Mouse (Mus musculus) MEL (cell line): ENCODE results near the gene Slc25a26. TPM values are rescaled to one million over a fixed set of nuclear protein-coding genes. Genes with fewer than 3 reads are reported as not detected.

Experiments
- DNase-seq: peaks from one replicate; pipeline ENCODE4 v3.0.0; 2011; ENCODE audit warnings: low read depth, low spot score
- H3K27ac ChIP-seq: 2 replicates; pipeline ENCODE4 v1.5.1; 2012; ENCODE audit warnings: low read depth, mild to moderate bottlenecking, control low read depth, low read length, moderate library complexity; ENCODE audit not compliant: control insufficient read depth
- H3K27me3 ChIP-seq, 2 experiments: fragments of 150-350 bp in 1 of 2; sonication (generic) in 1 of 2; 2 replicates each; pipeline ENCODE4 v1.6.1; 2012; ENCODE audit warnings: low read length in 2 of 2, mild to moderate bottlenecking in 2 of 2, improper control_type of control experiment in 1 of 2, moderate library complexity in 1 of 2; ENCODE audit not compliant: insufficient read depth in 2 of 2, control insufficient read depth in 1 of 2
- H3K36me3 ChIP-seq, 2 experiments: 2 replicates each; pipeline ENCODE4 v1.6.1; 2012 to 2014; ENCODE audit warnings: low read length in 2 of 2, improper control_type of control experiment in 1 of 2, inconsistent platforms in 1 of 2, mild to moderate bottlenecking in 1 of 2; ENCODE audit not compliant: insufficient read depth in 2 of 2, control insufficient read depth in 1 of 2
- H3K4me1 ChIP-seq, 2 experiments: fragments of 150-350 bp in 1 of 2; sonication (generic) in 1 of 2; 2 replicates each; pipeline ENCODE4 v1.6.1; 2012; ENCODE audit warnings: low read length in 2 of 2, improper control_type of control experiment in 1 of 2, mild to moderate bottlenecking in 1 of 2; ENCODE audit not compliant: insufficient read depth in 2 of 2, control insufficient read depth in 1 of 2
- H3K4me3 ChIP-seq, 2 experiments: fragments of 150-350 bp in 1 of 2; sonication (generic) in 1 of 2; 2 replicates each; pipeline ENCODE4 v1.5.1; 2012; ENCODE audit warnings: low read depth in 2 of 2, low read length in 2 of 2, mild to moderate bottlenecking in 2 of 2, moderate library complexity in 2 of 2, control low read depth in 1 of 2, improper control_type of control experiment in 1 of 2; ENCODE audit not compliant: control insufficient read depth in 1 of 2, insufficient read depth in 1 of 2
- H3K79me2 ChIP-seq: 2 replicates; pipeline ENCODE4 v1.6.1; 2012; ENCODE audit warnings: mild to moderate bottlenecking, low read length, moderate library complexity; ENCODE audit not compliant: control insufficient read depth, poor library complexity, insufficient read depth
- H3K9ac ChIP-seq: 2 replicates; pipeline ENCODE4 v1.6.1; 2012; ENCODE audit warnings: low read depth, mild to moderate bottlenecking, control low read depth, low read length, moderate library complexity; ENCODE audit not compliant: control insufficient read depth, poor library complexity, severe bottlenecking
- H3K9me3 ChIP-seq: fragments of 150-350 bp; sonication (generic); replicated peaks from 2 replicates; pipeline ENCODE4 v1.6.1; 2012; ENCODE audit warnings: mild to moderate bottlenecking, low read length, improper control_type of control experiment, moderate library complexity; ENCODE audit not compliant: insufficient read depth
- CHD2 ChIP-seq: IDR thresholded peaks from 2 replicates; pipeline ENCODE4 v1.6.1; 2011; ENCODE audit warnings: low read length, improper control_type of control experiment
- CTCF ChIP-seq, 3 experiments: IDR thresholded peaks in 2 of 3; conservative IDR thresholded peaks in 1 of 3; 2 replicates each; pipeline ENCODE4 v1.5.1; 2011 to 2012; ENCODE audit warnings: low read length in 3 of 3, low read depth in 2 of 3, mild to moderate bottlenecking in 2 of 3, improper control_type of control experiment in 1 of 3, inconsistent platforms in 1 of 3, mixed read lengths in 1 of 3, moderate library complexity in 1 of 3; ENCODE audit not compliant: control insufficient read depth in 1 of 3, insufficient read depth in 1 of 3, poor library complexity in 1 of 3, severe bottlenecking in 1 of 3
- EP300 ChIP-seq, 2 experiments: IDR thresholded peaks; 2 replicates each; pipeline ENCODE4 v1.6.1; 2011; ENCODE audit warnings: improper control_type of control experiment in 2 of 2, low read length in 2 of 2, low read depth in 1 of 2, mild to moderate bottlenecking in 1 of 2
- GABPA ChIP-seq: IDR thresholded peaks from 2 replicates; pipeline ENCODE4 v1.6.1; 2012; ENCODE audit warnings: low read depth, mild to moderate bottlenecking, inconsistent platforms, low read length, improper control_type of control experiment, moderate library complexity
- JUND ChIP-seq: IDR thresholded peaks from 2 replicates; pipeline ENCODE4 v1.6.1; 2011; ENCODE audit warnings: low read depth, mild to moderate bottlenecking, improper control_type of control experiment, low read length
- MAX ChIP-seq: IDR thresholded peaks from 2 replicates; pipeline ENCODE4 v1.6.1; 2011; ENCODE audit warnings: low read length, improper control_type of control experiment
- MEF2A ChIP-seq: IDR thresholded peaks from 2 replicates; pipeline ENCODE4 v1.6.1; 2014; ENCODE audit warnings: low read depth, mild to moderate bottlenecking, inconsistent platforms, low read length, improper control_type of control experiment; ENCODE audit not compliant: poor library complexity, insufficient replicate concordance, severe bottlenecking; ENCODE audit errors: extremely low read depth
- MXI1 ChIP-seq: IDR thresholded peaks from 2 replicates; pipeline ENCODE4 v1.6.1; 2011; ENCODE audit warnings: mild to moderate bottlenecking, low read depth, low read length, improper control_type of control experiment
- MYB ChIP-seq: IDR thresholded peaks from 2 replicates; pipeline ENCODE4 v1.6.1; 2011; ENCODE audit warnings: mild to moderate bottlenecking, low read depth, low read length, improper control_type of control experiment
- NELFE ChIP-seq: IDR thresholded peaks from 2 replicates; pipeline ENCODE4 v1.6.1; 2011; ENCODE audit warnings: low read depth, low read length, improper control_type of control experiment
- NRF1 ChIP-seq: IDR thresholded peaks from 2 replicates; pipeline ENCODE4 v1.6.1; 2014; ENCODE audit warnings: low read depth, mild to moderate bottlenecking, inconsistent platforms, low read length, improper control_type of control experiment, moderate library complexity; ENCODE audit not compliant: poor library complexity, insufficient read depth, severe bottlenecking
- POLR2A ChIP-seq, 2 experiments: IDR thresholded peaks; 2 replicates each; pipeline ENCODE4 v1.6.1; 2011 to 2012; ENCODE audit warnings: low read length in 2 of 2, mild to moderate bottlenecking in 2 of 2, control low read depth in 1 of 2, improper control_type of control experiment in 1 of 2, low read depth in 1 of 2, moderate library complexity in 1 of 2; ENCODE audit not compliant: control insufficient read depth in 1 of 2, insufficient read depth in 1 of 2, poor library complexity in 1 of 2
- POLR2AphosphoS2 ChIP-seq: IDR thresholded peaks from 2 replicates; pipeline ENCODE4 v1.6.1; 2011; ENCODE audit warnings: low read length, improper control_type of control experiment
- POLR2AphosphoS5 ChIP-seq: IDR thresholded peaks from 2 replicates; pipeline ENCODE4 v1.6.1; 2012; ENCODE audit warnings: low read depth, borderline replicate concordance, mild to moderate bottlenecking, inconsistent platforms, low read length, moderate library complexity, mixed read lengths
- RCOR1 ChIP-seq: IDR thresholded peaks from 2 replicates; pipeline ENCODE4 v1.6.1; 2012; ENCODE audit warnings: low read depth, mild to moderate bottlenecking, inconsistent platforms, low read length, improper control_type of control experiment
- SIN3A ChIP-seq: IDR thresholded peaks from 2 replicates; pipeline ENCODE4 v1.6.1; 2012; ENCODE audit warnings: low read length, improper control_type of control experiment, inconsistent platforms
- SMC3 ChIP-seq: IDR thresholded peaks from 2 replicates; pipeline ENCODE4 v1.6.1; 2011; ENCODE audit warnings: low read depth, low read length, improper control_type of control experiment
- TCF12 ChIP-seq: IDR thresholded peaks from 2 replicates; pipeline ENCODE4 v1.6.1; 2014; ENCODE audit warnings: low read depth, mild to moderate bottlenecking, inconsistent platforms, low read length, improper control_type of control experiment, moderate library complexity
- USF1 ChIP-seq: IDR thresholded peaks from 2 replicates; pipeline ENCODE4 v1.6.1; 2014; ENCODE audit warnings: low read depth, mild to moderate bottlenecking, inconsistent platforms, low read length, improper control_type of control experiment, moderate library complexity
- ZC3H11A ChIP-seq: IDR thresholded peaks from 2 replicates; pipeline ENCODE4 v1.6.1; 2012; ENCODE audit warnings: low read depth, mild to moderate bottlenecking, inconsistent platforms, low read length, improper control_type of control experiment
- ZKSCAN1 ChIP-seq: IDR thresholded peaks from 2 replicates; pipeline ENCODE4 v1.6.1; 2012; ENCODE audit warnings: low read depth, mild to moderate bottlenecking, inconsistent platforms, low read length, improper control_type of control experiment, moderate library complexity
- polyA plus RNA-seq, 2 experiments: library from polyadenylated mRNA; stranded (reverse) in 1 of 2; unstranded in 1 of 2; fragments of >175 nt in 1 of 2; fragments of >200 nt in 1 of 2; gene quantifications; 2 replicates each; pipeline versions ENCODE4 v1.2.1 to v1.2.4; 2012; ENCODE audit warnings: low replicate concordance in 2 of 2, low read depth in 1 of 2; ENCODE audit not compliant: insufficient read length in 2 of 2, insufficient read depth in 1 of 2, missing spikeins in 1 of 2
- total RNA-seq: library from RNA; depleted of rRNA; stranded (reverse); fragments of 300-350 nt; gene quantifications from 2 replicates; pipeline ENCODE4 v1.2.3, GENCODE M21; 2012

The Slc25a26 gene
- total and polyA plus RNA-seq, 3 experiments = 8.1 to 11.5 TPM; not detected in 1

GRCm38 (mm10) chr6:94541133-94541532 is 41.0 kb downstream of the Slc25a26 start:
- Histone ChIP-seq H3K9ac (no peak overlapping the region), H3K9me3 (no peaks in the 10 kb centered on the region), H3K36me3 (peaks cover 0 to 3% of the 10 kb centered on the region in 2 experiments; a peak in 2 of 4 replicates), H3K79me2 (no peaks in the 10 kb centered on the region), H3K27ac (no peak overlapping the region), H3K4me1 (peaks cover 2 to 4% of the 10 kb centered on the region in 2 experiments; a peak in 3 of 4 replicates)
- no peak for DNase-seq
- TF ChIP-seq USF1 (no peak), NRF1 (no peak)
- TF ChIP-seq, all 39 proteins: peak for 0
- no peaks in the 10 kb centered on the region for H3K27me3 ChIP-seq
- no peak overlapping the region for H3K4me3 ChIP-seq

GRCm38 (mm10) chr6:94541854-94542253 is 41.7 kb downstream of the Slc25a26 start:
- Histone ChIP-seq H3K4me3 (no peak overlapping the region), H3K36me3 (peaks cover 0 to 3% of the 10 kb centered on the region in 2 experiments; a peak in 2 of 4 replicates), H3K27ac (no peak overlapping the region), H3K9me3 (no peaks in the 10 kb centered on the region), H3K27me3 (no peaks in the 10 kb centered on the region), H3K79me2 (no peaks in the 10 kb centered on the region), H3K9ac (no peak overlapping the region), H3K4me1 (peaks cover 2 to 4% of the 10 kb centered on the region in 2 experiments; a peak in 3 of 4 replicates)
- no peak for TF ChIP-seq GABPA
- TF ChIP-seq MYB = no peak
- no peak for TF ChIP-seq POLR2AphosphoS5
- no peak for TF ChIP-seq SIN3A
- TF ChIP-seq MXI1 = no peak
- TF ChIP-seq POLR2AphosphoS2 = no peak
- no peak for TF ChIP-seq NRF1
- TF ChIP-seq RCOR1 = no peak
- no peak for TF ChIP-seq ZKSCAN1
- no peak for TF ChIP-seq NELFE
- TF ChIP-seq POLR2A (IDR thresholded peaks at IDR 0.05; ENCODE audit: control insufficient read depth in 1 of 2, insufficient read depth in 1 of 2, low read depth in 1 of 2, low read length in 2 of 2, poor library complexity in 1 of 2) = no peak
- TF ChIP-seq SMC3 = no peak
- TF ChIP-seq TCF12 = no peak
- TF ChIP-seq MAX = no peak
- TF ChIP-seq CHD2 = no peak
- TF ChIP-seq CTCF (IDR thresholded peaks at IDR 0.05 in 2 of 3, conservative IDR thresholded peaks at IDR 0.05 in 1 of 3; ENCODE audit: control insufficient read depth in 1 of 3, insufficient read depth in 1 of 3, low read depth in 2 of 3, low read length in 3 of 3, poor library complexity in 1 of 3, severe bottlenecking in 1 of 3) = no peak
- TF ChIP-seq JUND = no peak
- TF ChIP-seq ZC3H11A = no peak
- no peak for TF ChIP-seq EP300 (IDR thresholded peaks at IDR 0.05; ENCODE audit: low read depth in 1 of 2, low read length in 2 of 2)
- TF ChIP-seq MEF2A = no peak
- DNase-seq = no peak
